Mouse (Mus musculus) cortical plate, adult 2 months (tissue): ENCODE data around the gene S100pbp. TPM values are rescaled to one million over a fixed set of nuclear protein-coding genes. Genes with fewer than 3 reads are reported as not detected.

Experiments
- H3K27ac ChIP-seq: fragments of 200-500 bp; 2 replicates; pipeline ENCODE4 v1.5.1; 2012; ENCODE audit warnings: low read length, control low read depth, inconsistent platforms; ENCODE audit not compliant: insufficient read depth
- H3K4me1 ChIP-seq: fragments of 200-500 bp; 2 replicates; pipeline ENCODE4 v1.6.1; 2011; ENCODE audit warnings: low read length; ENCODE audit not compliant: control insufficient read depth, insufficient read depth
- H3K4me3 ChIP-seq: fragments of 200-500 bp; 2 replicates; pipeline ENCODE4 v1.5.1; 2011; ENCODE audit warnings: mild to moderate bottlenecking, low read length, control low read depth; ENCODE audit not compliant: insufficient read depth
- CTCF ChIP-seq: fragments of 200-500 bp; IDR thresholded peaks from 2 replicates; pipeline ENCODE4 v1.5.1; 2011; ENCODE audit warnings: mild to moderate bottlenecking, control low read depth, low read length; ENCODE audit not compliant: insufficient read depth; ENCODE audit errors: extremely low read depth
- POLR2A ChIP-seq: fragments of 200-500 bp; IDR thresholded peaks from 2 replicates; pipeline ENCODE4 v1.6.1; 2011; ENCODE audit warnings: mild to moderate bottlenecking, low read length, control low read depth; ENCODE audit not compliant: insufficient read depth; ENCODE audit errors: extremely low read depth
- polyA plus RNA-seq: library from polyadenylated mRNA; depleted of rRNA; stranded (reverse); fragments of >200 nt; gene quantifications from 2 replicates; pipeline ENCODE4 v1.2.3, GENCODE M21; 2012

Gene S100pbp
- polyA plus RNA-seq, 1 experiment: 24.3 TPM

- no peak for TF ChIP-seq CTCF
- TF ChIP-seq POLR2A: no peak
- H3K27ac ChIP-seq: no peak overlapping the region
- peaks cover 16% of the 10 kb centered on the region for H3K4me1 ChIP-seq
- no peak overlapping the region for H3K4me3 ChIP-seq
These were observed 47.0 kb downstream of the S100pbp start for GRCm38 (mm10) chr4:129142439-129143045.

- Histone ChIP-seq H3K27ac (peak overlapping the region; percentile 49), H3K4me1 (peaks cover 16% of the 10 kb centered on the region), H3K4me3 (no peak overlapping the region)
- TF ChIP-seq CTCF (no peak), POLR2A (no peak)
These were observed 47.7 kb downstream of the S100pbp start for GRCm38 (mm10) chr4:129141560-129142438.

DNA sequence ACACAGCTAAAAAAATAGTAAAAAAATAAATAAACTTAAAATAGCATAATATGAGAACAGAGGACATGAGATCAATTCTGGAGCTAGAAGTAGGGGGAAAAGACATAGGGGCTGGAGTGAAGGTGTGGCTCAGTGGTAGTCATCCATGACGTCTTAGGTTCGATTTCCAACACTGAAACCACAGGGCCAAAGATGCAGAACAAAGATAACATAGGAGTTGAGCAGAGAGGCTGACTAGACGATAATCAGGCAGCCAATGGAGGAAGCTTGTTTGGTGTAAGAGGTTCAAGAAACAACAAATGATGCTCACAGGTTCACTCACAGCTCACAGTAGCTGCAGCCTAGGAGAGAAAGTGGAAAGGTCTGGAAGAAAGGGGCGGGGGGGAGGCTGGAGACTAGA, 48.7 kb downstream of the S100pbp start:
- no peak for TF ChIP-seq CTCF
- no peak for TF ChIP-seq POLR2A
- H3K4me3 ChIP-seq: no peak overlapping the region
- H3K27ac ChIP-seq: no peak overlapping the region
- H3K4me1 ChIP-seq: peaks cover 15% of the 10 kb centered on the region

DNA sequence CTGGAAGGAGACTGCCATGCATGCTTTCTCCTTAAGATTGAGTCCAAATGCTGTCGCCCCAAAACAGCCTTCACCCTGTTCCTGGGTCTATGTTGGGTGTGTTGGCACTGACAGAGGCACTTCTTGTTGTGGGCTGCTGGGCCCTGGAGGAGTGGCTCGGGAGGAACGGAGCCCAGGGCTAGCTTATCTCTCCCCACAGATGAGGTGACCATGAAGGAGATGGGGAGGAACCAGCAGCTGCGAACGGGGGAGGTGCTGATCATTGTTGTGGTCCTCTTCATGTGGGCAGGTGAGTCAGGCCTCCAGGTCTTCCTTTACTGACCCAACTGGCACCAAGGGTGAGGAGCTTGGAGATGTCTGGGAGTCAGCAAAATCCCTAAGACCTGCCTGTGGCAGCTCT, 49.9 kb downstream of the S100pbp start:
- Histone ChIP-seq H3K27ac (no peak overlapping the region), H3K4me1 (peaks cover 13% of the 10 kb centered on the region), H3K4me3 (no peak overlapping the region)
- no peak for TF ChIP-seq POLR2A
- no peak for TF ChIP-seq CTCF

GRCm38 (mm10) chr4:129137392-129138321, 51.9 kb downstream of the S100pbp start:
- no peak for TF ChIP-seq CTCF
- no peak for TF ChIP-seq POLR2A
- peaks cover 8% of the 10 kb centered on the region for H3K4me1 ChIP-seq
- H3K27ac ChIP-seq: peak overlapping the region; percentile 75; the same call in 1 of the 2 replicates
- peak overlapping the region; percentile 57 for H3K4me3 ChIP-seq

- TF ChIP-seq CTCF (no peak), POLR2A (no peak)
- peak within 1 kb of the TSS; percentile 57 for H3K4me3 ChIP-seq
- H3K27ac ChIP-seq: peak within 1 kb of the TSS; percentile 90
- peaks cover 6% of the 10 kb centered on the region for H3K4me1 ChIP-seq
These were observed 52.7 kb downstream of the S100pbp start, which contains the start of gene Fndc5 for GRCm38 (mm10) chr4:129136579-129137391. Gene Fndc5, plus strand, starts transcription at chr4:129136999.

DNA sequence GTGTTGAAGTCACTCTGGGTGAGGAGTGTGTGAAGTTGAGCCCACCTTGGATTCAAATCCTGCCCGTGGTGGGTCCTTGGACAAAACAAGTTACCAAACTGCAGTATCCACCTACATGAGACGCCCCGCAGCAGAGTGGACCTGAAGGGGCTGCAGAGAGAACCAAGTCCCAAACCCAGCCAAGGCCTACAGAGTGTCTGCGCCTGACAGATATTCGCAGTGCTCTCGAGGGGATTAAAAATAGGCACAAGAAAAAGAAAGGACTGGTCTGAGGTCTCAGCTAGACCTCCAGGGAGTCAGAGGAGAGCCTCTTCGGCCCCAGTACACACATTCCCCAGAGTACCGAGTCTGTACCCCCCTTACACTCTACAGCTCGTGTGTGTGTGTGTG, 53.3 kb downstream of the S100pbp start:
- no peak for TF ChIP-seq POLR2A
- Histone ChIP-seq H3K4me1 (peaks cover 4% of the 10 kb centered on the region; the same call in 1 of the 2 replicates), H3K4me3 (peak overlapping the region; percentile 57), H3K27ac (peak overlapping the region; percentile 90)

DNA sequence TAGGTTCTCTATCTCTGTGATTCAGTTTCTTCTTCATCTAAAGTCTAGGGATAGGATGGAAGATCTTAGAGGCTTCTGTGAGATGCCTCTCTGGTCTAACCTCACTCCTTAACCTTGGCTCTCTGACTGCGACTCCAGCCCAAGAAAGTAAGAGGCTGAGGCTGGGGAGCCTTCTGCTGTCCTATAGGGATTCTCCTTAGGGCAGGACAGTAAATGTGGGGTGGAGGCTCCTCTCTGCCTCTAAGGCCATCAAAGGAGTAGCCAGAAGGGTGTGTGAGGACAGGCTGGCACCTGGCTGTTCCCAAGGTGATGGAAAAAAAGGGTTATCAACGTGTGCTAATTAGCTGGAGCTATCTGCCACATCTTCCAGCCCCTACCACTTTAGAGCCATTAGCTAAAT, 53.9 kb downstream of the S100pbp start:
- H3K27ac ChIP-seq: no peak overlapping the region
- no peak overlapping the region for H3K4me3 ChIP-seq
- peaks cover 4% of the 10 kb centered on the region; the same call in 1 of the 2 replicates for H3K4me1 ChIP-seq
- no peak for TF ChIP-seq CTCF
- TF ChIP-seq POLR2A: no peak
